Mouse (Mus musculus) urinary bladder, adult 18-20 months (tissue): ENCODE measurements at regions not wholly inside any gene's neighbourhood (a gene's known extent, or its start where the extent isn't known, plus 50 kb on each side); places are given as distances from the start of the nearest gene placed in this dataset.
A peak's percentile ranks its signal among the peaks of the same experiment; 100 is the strongest.

Source experiments
- DNase-seq, 2 experiments: peaks; one replicate each; pipeline ENCODE4 v3.0.0; 2022; ENCODE audit warnings: low spot score in 2 of 2, mixed read lengths in 2 of 2

- no peak for DNase-seq
Observed at GRCm38 (mm10) chr17:52196811-52197210, 363.7 kb upstream of the Satb1 start.

- no peak for DNase-seq
Observed at GRCm38 (mm10) chr17:52195804-52196203, 362.7 kb upstream of the Satb1 start.

- DNase-seq, result no peak
Observed at GRCm38 (mm10) chr17:52191064-52191682, 358.1 kb upstream of the Satb1 start.

- peak; percentile 9 to 67 for DNase-seq
Observed at GRCm38 (mm10) chr17:52182706-52183105, 349.6 kb upstream of the Satb1 start.

GRCm38 (mm10) chr17:52177996-52178395 lies 344.9 kb upstream of the Satb1 start:
- no peak for DNase-seq

GRCm38 (mm10) chr17:52168076-52168838 lies 335.2 kb upstream of the Satb1 start:
- no peak for DNase-seq

DNA sequence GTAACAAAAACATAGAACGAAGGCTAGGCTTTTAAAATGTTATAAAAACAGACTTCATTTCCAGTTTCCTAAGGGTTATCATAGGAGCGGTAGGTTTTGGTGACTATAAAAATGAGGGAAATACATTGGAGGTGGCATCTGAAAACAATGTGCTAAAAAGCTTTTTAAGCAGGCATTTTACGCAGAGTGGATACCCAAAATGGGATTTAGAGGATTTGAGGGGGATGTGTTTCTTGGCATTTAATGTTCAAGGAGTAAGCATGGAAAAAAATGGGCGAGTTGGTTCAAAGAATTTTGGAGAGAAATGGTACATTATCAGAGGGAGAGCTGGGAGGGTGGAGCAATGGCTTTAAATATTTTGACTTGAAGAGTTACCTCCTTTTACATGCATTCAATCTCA lies 334.6 kb upstream of the Satb1 start:
- DNase-seq, result no peak

- no peak for DNase-seq
Observed at GRCm38 (mm10) chr17:52165891-52166485, 332.9 kb upstream of the Satb1 start.

DNA sequence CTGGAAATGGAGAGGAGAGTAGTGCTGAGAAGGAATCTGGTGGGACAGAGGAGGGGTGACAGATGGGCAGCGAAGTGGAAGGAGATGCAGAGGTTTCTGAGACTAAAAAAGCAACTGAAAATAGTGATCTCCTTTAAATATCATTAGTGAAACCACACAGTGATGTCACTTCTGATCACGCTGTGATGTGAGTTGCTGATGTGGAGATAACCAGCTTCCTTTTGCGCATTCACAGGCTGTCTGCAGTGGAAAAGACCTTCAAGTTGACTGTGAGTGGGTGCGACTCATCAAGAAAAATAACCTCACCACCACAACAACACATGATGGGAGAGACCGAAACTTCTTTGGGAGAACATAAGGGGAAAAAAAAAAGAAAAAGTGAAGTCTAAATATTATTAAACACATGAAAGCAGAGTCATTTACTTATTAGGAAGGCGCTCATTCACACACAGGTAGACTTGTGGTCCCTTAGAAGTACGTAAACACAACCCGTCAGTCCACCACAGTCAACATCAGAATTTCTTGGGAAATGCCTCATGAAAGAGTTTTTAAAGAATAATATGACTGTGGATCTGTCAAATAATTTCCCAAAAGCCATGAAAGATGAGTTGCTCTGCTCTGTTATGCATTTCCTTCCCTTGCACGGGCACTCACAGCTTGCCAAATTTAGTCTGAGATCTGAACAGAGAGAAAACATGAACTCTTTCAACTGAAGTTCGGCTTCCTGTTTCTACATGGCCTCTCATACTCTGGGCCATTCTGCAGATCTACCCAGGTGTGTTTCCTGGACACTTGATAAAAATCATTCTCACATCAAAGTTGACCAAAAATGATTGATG lies 329.7 kb upstream of the Satb1 start:
- no peak for DNase-seq

DNA sequence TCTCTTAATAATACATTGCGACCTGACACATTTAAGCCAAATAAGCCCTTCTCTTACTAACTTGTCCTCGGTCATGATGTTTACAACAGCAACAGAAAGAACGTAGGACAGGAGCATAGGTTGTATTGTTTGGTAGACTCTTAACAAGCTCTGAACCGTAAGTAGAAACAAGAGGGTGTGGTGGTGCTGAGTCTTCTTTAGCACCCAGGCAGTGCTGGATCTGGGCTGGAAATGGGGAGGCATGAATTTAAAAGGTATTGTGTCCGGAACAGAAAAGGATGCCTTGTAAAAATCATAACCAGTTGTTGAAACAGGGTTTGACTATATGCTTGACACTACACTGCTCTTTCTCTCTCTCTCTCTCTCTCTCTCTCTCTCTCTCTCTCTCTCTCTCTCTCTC lies 317.4 kb upstream of the Satb1 start:
- DNase-seq, result no peak

- no peak for DNase-seq
Observed at GRCm38 (mm10) chr17:52149834-52150233, 316.7 kb upstream of the Satb1 start.

- no peak for DNase-seq
Observed at GRCm38 (mm10) chr17:52149068-52149467, 316.0 kb upstream of the Satb1 start.

DNA sequence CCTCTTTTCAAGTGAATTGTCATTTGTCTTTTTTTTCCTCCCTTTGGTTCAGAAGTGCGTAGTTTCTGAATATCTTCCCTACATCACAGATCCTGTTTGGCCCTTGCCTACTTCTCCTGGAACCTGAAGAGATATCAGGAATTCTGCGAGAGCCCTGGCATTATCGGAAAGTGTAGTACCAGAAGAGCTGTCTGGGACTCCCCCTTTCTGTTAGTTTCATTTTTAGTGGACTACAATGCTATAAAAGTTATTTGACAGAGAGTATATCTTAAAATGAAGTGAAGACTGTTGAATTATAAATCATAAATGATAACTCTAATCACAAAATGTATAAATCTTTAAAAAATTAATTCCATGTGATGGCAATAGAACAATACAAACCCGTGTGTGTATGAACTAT lies 270.8 kb upstream of the Satb1 start:
- DNase-seq, result no peak

GRCm38 (mm10) chr17:52085834-52086233 lies 252.7 kb upstream of the Satb1 start:
- no peak for DNase-seq

GRCm38 (mm10) chr17:52084455-52084854 lies 251.4 kb upstream of the Satb1 start:
- DNase-seq, result no peak

GRCm38 (mm10) chr17:52079316-52079715 lies 246.2 kb upstream of the Satb1 start:
- no peak for DNase-seq

- DNase-seq, result no peak
Observed at GRCm38 (mm10) chr17:52078496-52078895, 245.4 kb upstream of the Satb1 start.

GRCm38 (mm10) chr17:52077951-52078350 lies 244.9 kb upstream of the Satb1 start:
- DNase-seq, result no peak

- no peak for DNase-seq
Observed at GRCm38 (mm10) chr17:52076746-52077145, 243.7 kb upstream of the Satb1 start.

- DNase-seq, result no peak
Observed at GRCm38 (mm10) chr17:52067721-52068120, 234.6 kb upstream of the Satb1 start.

DNA sequence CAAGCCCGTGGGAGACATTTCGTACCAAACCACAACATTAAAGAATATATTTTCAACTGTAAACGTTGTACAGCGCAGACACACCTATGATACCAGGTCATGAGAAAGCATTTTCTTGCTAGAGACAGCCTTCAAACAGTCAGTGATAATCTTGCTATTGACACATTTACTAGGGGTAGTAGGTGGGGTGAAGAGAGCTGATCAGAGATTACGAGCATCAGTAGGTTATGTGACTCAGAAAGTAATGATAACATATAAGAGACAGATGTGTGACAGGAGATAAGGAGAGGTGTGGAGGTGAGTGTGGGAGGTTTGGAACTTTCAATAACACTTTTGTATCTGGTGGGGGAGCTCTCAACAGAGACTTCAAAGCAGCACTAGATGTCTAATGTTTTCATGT lies 231.5 kb upstream of the Satb1 start:
- no peak for DNase-seq

DNA sequence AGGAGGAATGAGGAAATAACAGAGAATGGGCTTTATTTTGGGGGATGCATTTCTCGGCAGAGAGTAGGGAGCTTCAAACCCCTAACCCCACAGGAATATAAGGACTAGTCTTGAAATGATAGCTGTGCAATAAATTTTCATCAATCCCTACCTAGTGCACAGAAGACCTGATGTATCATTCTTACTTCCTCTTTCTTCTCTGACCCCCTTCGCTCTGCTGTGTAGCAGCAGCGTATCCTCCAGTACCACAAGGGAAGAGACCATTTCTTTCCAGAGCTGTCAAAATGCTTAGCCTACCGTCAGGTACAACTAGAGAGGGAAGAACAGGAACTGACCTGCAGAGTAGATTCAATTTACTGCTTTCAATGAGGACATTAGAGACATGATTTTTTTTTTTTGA lies 230.0 kb upstream of the Satb1 start:
- DNase-seq, result no peak
